Mouse (Mus musculus): Measurements from ENCODE around the gene Tas2r124. TPM values are rescaled to one million over a fixed set of nuclear protein-coding genes. Genes with fewer than 3 reads are reported as not detected.

Gene Tas2r124
- total RNA-seq (2014; fragmentation: Nextera tagmentation) (not detected in 2 replicates), total RNA-seq (2017) (not detected in 2 replicates)

DNA sequence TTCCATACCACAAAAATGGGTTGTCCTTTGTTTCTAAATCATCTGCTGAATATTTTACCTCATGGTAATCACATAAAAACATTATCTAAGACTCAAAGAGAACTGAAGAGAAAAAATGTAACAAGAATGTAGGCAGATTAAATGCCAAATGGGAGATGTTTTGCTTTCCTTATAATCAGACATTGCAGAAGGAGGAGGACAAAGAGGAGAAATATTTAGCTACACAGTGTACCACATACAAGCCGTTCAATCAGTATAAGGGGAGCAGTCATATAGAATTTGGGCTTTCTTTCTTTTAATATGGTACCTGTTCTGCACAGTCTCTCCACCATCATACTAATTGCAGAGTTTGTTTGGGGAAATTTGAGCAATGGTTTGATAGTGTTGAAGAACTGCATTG, at the start of gene Tas2r124:
TSS of gene Tas2r124 (plus strand) at position 301 of the 400 bp plus-strand sequence.
- no peak for ATAC-seq (replicated peaks; ENCODE audit: low FRiP score, low TSS enrichment, poor library complexity, severe bottlenecking)

DNA sequence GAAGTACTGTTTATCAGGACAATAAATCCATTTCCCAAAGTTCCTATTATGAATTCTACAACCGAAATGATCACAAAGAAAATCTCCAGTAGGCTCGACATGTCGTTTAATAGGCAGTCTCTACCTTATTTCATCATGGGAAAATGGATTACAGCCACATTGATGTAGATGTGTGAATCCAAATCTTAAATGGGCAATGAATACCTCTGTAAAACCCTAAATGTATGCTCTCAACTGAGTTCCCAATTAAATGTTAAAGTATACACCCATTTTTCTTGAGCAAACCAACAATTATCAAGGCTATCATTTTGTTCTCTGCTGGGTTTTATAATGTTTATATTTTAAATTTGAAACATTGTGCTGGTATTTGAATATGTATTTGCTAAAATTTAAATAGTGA, 42.7 kb upstream of the Tas2r124 start, which contains the start of gene Tas2r122:
TSS of gene Tas2r122 (minus strand) at position 101 of the 400 bp plus-strand sequence.
- no peak for ATAC-seq (replicated peaks; ENCODE audit: low FRiP score, low TSS enrichment, poor library complexity, severe bottlenecking)

DNA sequence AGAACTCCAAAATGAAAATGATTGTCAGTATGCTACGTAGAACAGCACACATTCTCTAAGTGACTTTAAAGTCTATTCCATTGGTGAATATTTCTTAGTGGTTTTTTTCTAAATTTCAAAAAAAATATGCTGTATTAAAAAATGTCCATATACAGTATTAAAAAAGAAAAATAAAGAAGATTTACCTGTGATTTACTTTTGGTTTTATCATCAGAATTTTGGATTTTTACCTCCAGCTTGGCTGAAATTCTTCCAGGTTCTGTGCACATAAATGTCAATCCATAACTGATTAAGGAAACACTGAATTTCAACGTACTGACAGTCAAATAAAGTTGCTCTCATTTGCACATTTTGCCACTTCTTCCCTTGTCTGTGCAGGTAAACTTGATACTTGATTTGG, 16.6 kb upstream of the Tas2r124 start, which contains the start of gene Tas2r115:
TSS of gene Tas2r115 (minus strand) at position 101 of the 400 bp plus-strand sequence.
- ATAC-seq (replicated peaks; ENCODE audit: low FRiP score, low TSS enrichment, poor library complexity, severe bottlenecking), result no peak

DNA sequence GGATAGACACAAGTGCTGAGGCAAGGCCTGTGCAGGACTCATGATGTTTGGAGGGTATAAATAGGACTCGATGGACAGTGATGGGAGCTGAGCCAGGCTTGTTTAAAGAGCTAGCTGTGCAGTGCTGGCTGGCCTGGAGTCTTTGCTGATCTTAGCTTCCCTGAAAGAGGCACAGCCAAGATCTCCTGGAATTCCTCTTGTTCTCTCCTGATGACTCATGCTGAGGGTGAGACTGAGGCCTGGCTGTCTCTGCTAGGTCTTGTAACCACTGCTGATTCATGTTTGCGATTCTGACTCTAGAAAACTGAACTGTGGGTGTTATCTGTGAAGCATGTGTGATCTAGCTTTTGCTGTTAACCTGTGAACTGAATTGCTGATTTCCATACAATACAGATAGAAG, 4.3 kb upstream of the Tas2r124 start:
- ATAC-seq (replicated peaks; ENCODE audit: low FRiP score, low TSS enrichment, poor library complexity, severe bottlenecking), result no peak

DNA sequence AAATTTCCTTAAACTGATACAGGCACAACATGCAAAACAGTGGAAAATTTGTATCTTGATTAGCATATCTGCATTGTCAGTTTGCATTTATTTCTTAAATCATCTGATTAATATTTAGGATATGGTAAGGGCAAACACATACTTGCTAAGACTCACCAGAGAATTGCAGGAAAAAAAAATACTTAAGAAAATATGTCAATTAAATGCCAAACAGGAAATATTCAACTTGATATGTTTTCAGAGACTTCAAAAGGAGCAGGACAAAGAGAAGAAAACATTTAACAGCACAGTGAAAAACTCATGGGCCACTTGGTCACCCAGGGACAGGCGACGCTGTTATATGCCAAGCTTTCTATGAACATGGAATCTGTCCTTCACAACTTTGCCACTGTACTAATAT, 7.3 kb downstream of the Tas2r124 start, which contains the start of gene Tas2r102:
TSS of gene Tas2r102 (plus strand) at position 301 of the 400 bp plus-strand sequence.
- ATAC-seq (replicated peaks; ENCODE audit: low FRiP score, low TSS enrichment, poor library complexity, severe bottlenecking), result no peak

GRCm38 (mm10) chr6:132778062-132778461, 23.5 kb downstream of the Tas2r124 start, which contains the start of gene Tas2r136:
Gene Tas2r136, minus strand, starts transcription at chr6:132778162.
- no peak for ATAC-seq (replicated peaks; ENCODE audit: low FRiP score, low TSS enrichment, poor library complexity, severe bottlenecking)

- ATAC-seq (replicated peaks; ENCODE audit: low FRiP score, low TSS enrichment, poor library complexity, severe bottlenecking), result no peak
These were observed 40.9 kb downstream of the Tas2r124 start for GRCm38 (mm10) chr6:132795393-132795792.

- no peak for ATAC-seq (replicated peaks; ENCODE audit: low FRiP score, low TSS enrichment, poor library complexity, severe bottlenecking)
These were observed 48.0 kb downstream of the Tas2r124 start, which contains the start of gene Tas2r117 for GRCm38 (mm10) chr6:132802518-132802917. Gene Tas2r117, plus strand, starts transcription at chr6:132802818.

Other genes starting within 250 kb of the Tas2r124 start
- gene Prh1, start 184.9 kb upstream of the Tas2r124 start, total RNA-seq (2014; fragmentation: Nextera tagmentation), result not detected in 2 replicates
- gene Prh1, start 184.9 kb upstream of the Tas2r124 start, total RNA-seq (2017), result not detected in 2 replicates
- gene Prp2, start 158.8 kb upstream of the Tas2r124 start, total RNA-seq (2014; fragmentation: Nextera tagmentation), result not detected in 2 replicates
- gene Prp2, start 158.8 kb upstream of the Tas2r124 start, total RNA-seq (2017), result not detected in 2 replicates
- not detected in 2 replicates for gene A630073D07Rik, start 103.2 kb upstream of the Tas2r124 start, total RNA-seq (2014; fragmentation: Nextera tagmentation)
- gene A630073D07Rik, start 103.2 kb upstream of the Tas2r124 start, total RNA-seq (2017), result not detected in 2 replicates
- not detected in 2 replicates for gene Tas2r120, start 97.8 kb upstream of the Tas2r124 start, total RNA-seq (2014; fragmentation: Nextera tagmentation)
- gene Tas2r120, start 97.8 kb upstream of the Tas2r124 start, total RNA-seq (2017), result not detected in 2 replicates
- gene Tas2r121, start 53.7 kb upstream of the Tas2r124 start, total RNA-seq (2014; fragmentation: Nextera tagmentation), result not detected in 2 replicates
- gene Tas2r121, start 53.7 kb upstream of the Tas2r124 start, total RNA-seq (2017), result not detected in 2 replicates
- not detected in 2 replicates for gene Tas2r122, start 42.8 kb upstream of the Tas2r124 start, total RNA-seq (2014; fragmentation: Nextera tagmentation)
- not detected in 2 replicates for gene Tas2r122, start 42.8 kb upstream of the Tas2r124 start, total RNA-seq (2017)
- gene Tas2r115, start 16.7 kb upstream of the Tas2r124 start, total RNA-seq (2014; fragmentation: Nextera tagmentation), result not detected in 2 replicates
- not detected in 2 replicates for gene Tas2r115, start 16.7 kb upstream of the Tas2r124 start, total RNA-seq (2017)
- not detected in 2 replicates for gene Tas2r102, start 7.4 kb downstream of the Tas2r124 start, total RNA-seq (2014; fragmentation: Nextera tagmentation)
- gene Tas2r102, start 7.4 kb downstream of the Tas2r124 start, total RNA-seq (2017), result not detected in 2 replicates
- gene Tas2r136, start 23.4 kb downstream of the Tas2r124 start, total RNA-seq (2014; fragmentation: Nextera tagmentation), result not detected in 2 replicates
- gene Tas2r136, start 23.4 kb downstream of the Tas2r124 start, total RNA-seq (2017), result not detected in 2 replicates
- not detected in 2 replicates for gene Tas2r117, start 48.1 kb downstream of the Tas2r124 start, total RNA-seq (2014; fragmentation: Nextera tagmentation)
- gene Tas2r117, start 48.1 kb downstream of the Tas2r124 start, total RNA-seq (2017), result not detected in 2 replicates
- not detected in 2 replicates for gene Tas2r123, start 92.4 kb downstream of the Tas2r124 start, total RNA-seq (2014; fragmentation: Nextera tagmentation)
- not detected in 2 replicates for gene Tas2r123, start 92.4 kb downstream of the Tas2r124 start, total RNA-seq (2017)
- not detected in 2 replicates for gene Tas2r116, start 100.7 kb downstream of the Tas2r124 start, total RNA-seq (2014; fragmentation: Nextera tagmentation)
- not detected in 2 replicates for gene Tas2r116, start 100.7 kb downstream of the Tas2r124 start, total RNA-seq (2017)
- not detected in 2 replicates for gene Tas2r110, start 113.3 kb downstream of the Tas2r124 start, total RNA-seq (2014; fragmentation: Nextera tagmentation)
- not detected in 2 replicates for gene Tas2r110, start 113.3 kb downstream of the Tas2r124 start, total RNA-seq (2017)
- gene Tas2r113, start 138.3 kb downstream of the Tas2r124 start, total RNA-seq (2014; fragmentation: Nextera tagmentation), result not detected in 2 replicates
- not detected in 2 replicates for gene Tas2r113, start 138.3 kb downstream of the Tas2r124 start, total RNA-seq (2017)
- not detected in 2 replicates for gene Tas2r125, start 154.9 kb downstream of the Tas2r124 start, total RNA-seq (2014; fragmentation: Nextera tagmentation)
- not detected in 2 replicates for gene Tas2r125, start 154.9 kb downstream of the Tas2r124 start, total RNA-seq (2017)
- gene Tas2r129, start 196.4 kb downstream of the Tas2r124 start, total RNA-seq (2014; fragmentation: Nextera tagmentation), result not detected in 2 replicates
- not detected in 2 replicates for gene Tas2r129, start 196.4 kb downstream of the Tas2r124 start, total RNA-seq (2017)
- not detected in 2 replicates for gene Tas2r131, start 203.2 kb downstream of the Tas2r124 start, total RNA-seq (2014; fragmentation: Nextera tagmentation)
- gene Tas2r131, start 203.2 kb downstream of the Tas2r124 start, total RNA-seq (2017), result not detected in 2 replicates
- not detected in 2 replicates for gene Tas2r109, start 226.2 kb downstream of the Tas2r124 start, total RNA-seq (2014; fragmentation: Nextera tagmentation)
- not detected in 2 replicates for gene Tas2r109, start 226.2 kb downstream of the Tas2r124 start, total RNA-seq (2017)

Measured in megakaryocyte-erythroid progenitor cell, adult 5-6 weeks (primary cell).